Mouse (Mus musculus) kidney, postnatal 0 days (tissue): ENCODE data around the gene Tln2. TPM values are rescaled to one million over a fixed set of nuclear protein-coding genes. Genes with fewer than 3 reads are reported as not detected.

Experiments
- ATAC-seq: fragments of 200-750 bp; cut with Nextera tagmentation; replicated peaks from 2 replicates; pipeline ENCODE4 v1.8.0; 2017; ENCODE audit warnings: low read depth, moderate number of reproducible peaks, moderate TSS enrichment, moderate library complexity; ENCODE audit not compliant: low FRiP score
- DNase-seq: peaks from one replicate; pipeline ENCODE4 v3.0.0-alpha.2; 2016; ENCODE audit warnings: low spot score
- H3K27ac ChIP-seq: fragments of 300-500 bp; sonication (generic); 2 replicates; pipeline ENCODE4 v1.5.1; 2014; ENCODE audit warnings: mild to moderate bottlenecking
- H3K27me3 ChIP-seq: fragments of 300-500 bp; sonication (generic); 2 replicates; pipeline ENCODE4 v1.6.1; 2014; ENCODE audit warnings: low read length, mixed read lengths; ENCODE audit not compliant: insufficient read depth
- H3K36me3 ChIP-seq: fragments of 300-500 bp; sonication (generic); 2 replicates; pipeline ENCODE4 v1.6.1; 2014; ENCODE audit warnings: low read length, mixed read lengths; ENCODE audit not compliant: insufficient read depth
- H3K4me1 ChIP-seq: fragments of 300-500 bp; sonication (generic); replicated peaks from 2 replicates; pipeline ENCODE4 v1.6.1; 2014; ENCODE audit warnings: antibody characterized with exemption, low read length, mixed read lengths; ENCODE audit not compliant: insufficient read depth
- H3K4me2 ChIP-seq: fragments of 300-500 bp; sonication (generic); 2 replicates; pipeline ENCODE4 v1.6.1; 2014; ENCODE audit warnings: mild to moderate bottlenecking, low read length, moderate library complexity, mixed read lengths
- H3K4me3 ChIP-seq: fragments of 300-500 bp; sonication (generic); replicated peaks from 2 replicates; pipeline ENCODE4 v1.5.1; 2014; ENCODE audit warnings: low read depth, low read length
- H3K9ac ChIP-seq: fragments of 300-500 bp; sonication (generic); 2 replicates; pipeline ENCODE4 v1.6.1; 2014; ENCODE audit warnings: low read depth, low read length
- H3K9me3 ChIP-seq: fragments of 300-500 bp; sonication (generic); replicated peaks from 2 replicates; pipeline ENCODE4 v1.6.1; 2016; ENCODE audit warnings: low read length, inconsistent platforms, mixed read lengths
- CTCF ChIP-seq: IDR thresholded peaks from 2 replicates; pipeline ENCODE4 v1.5.1; 2016; ENCODE audit warnings: antibody characterized with exemption, low read depth, mild to moderate bottlenecking, moderate library complexity
- WGBS: fragments of 180-500 bp; shearing (Covaris S2); extraction: QIAGEN DNeasy Blood & Tissue Kit; methylation state at CpG from one replicate; pipeline ENCODE4 v1.1.7; 2014; 5-methylcytosine and 5-hydroxymethylcytosine counted together
- microRNA counts: library from miRNA; unstranded; fragments of <30 nt; microRNA quantifications from one replicate; lab custom pipeline; 2015
- microRNA-seq: library from miRNA; unstranded; fragments of <30 nt; microRNA quantifications from one replicate; pipeline ENCODE4, GENCODE M21; 2016
- polyA plus RNA-seq: library from polyadenylated mRNA; unstranded; fragments of >200 nt; fragmentation: Nextera tagmentation; extraction: Ambion mirVana; gene quantifications from 2 replicates; pipeline ENCODE4 v1.2.1, GENCODE M21; 2015

Gene Tln2
- polyA plus RNA-seq, 1 experiment from 2014 or later, result 24.8 TPM

GRCm38 (mm10) chr9:67170759-67171158 lies 388.7 kb downstream of the Tln2 start:
- DNase-seq, result peak; percentile 34
- Histone ChIP-seq H3K4me3 (no peak overlapping the region), H3K36me3 (no peaks in the 10 kb centered on the region), H3K27ac (no peak overlapping the region), H3K9ac (no peak overlapping the region), H3K4me1 (no peaks in the 10 kb centered on the region), H3K9me3 (no peaks in the 10 kb centered on the region; the same call in 1 of the 2 replicates), H3K27me3 (no peaks in the 10 kb centered on the region), H3K4me2 (no peak overlapping the region)
- no peak for ATAC-seq
- 65% methylated on average over 8 of the region's 8 CpGs for WGBS
- no peak for TF ChIP-seq CTCF

GRCm38 (mm10) chr9:67170047-67170446 lies 389.5 kb downstream of the Tln2 start:
- H3K27ac ChIP-seq, result no peak overlapping the region
- DNase-seq (no peak), ATAC-seq (no peak)
- H3K4me2 ChIP-seq, result no peak overlapping the region
- no peak for TF ChIP-seq CTCF
- no peak overlapping the region for H3K9ac ChIP-seq
- H3K27me3 ChIP-seq, result no peaks in the 10 kb centered on the region
- no peaks in the 10 kb centered on the region for H3K36me3 ChIP-seq
- no peaks in the 10 kb centered on the region; the same call in 1 of the 2 replicates for H3K9me3 ChIP-seq
- WGBS, result 89% methylated on average over 3 of the region's 3 CpGs
- no peaks in the 10 kb centered on the region for H3K4me1 ChIP-seq
- no peak overlapping the region for H3K4me3 ChIP-seq

MicroRNAs encoded within 50 kb of the gene (microRNA counts, 519-probe panel; counts per million panel counts)
- 330 counts per million, percentile 68 among the panel's probes with 10 or more counts for microRNA mmu-miR-190 (lab: Ali Mortazavi, UCI)

Small RNA genes within 50 kb of the gene (microRNA-seq; reads per million reads assigned to microRNA genes)
- gene Mir190a, result 101 reads per million, percentile 51 among the genes with 10 or more reads in this experiment

Other genes starting within 250 kb of the Tln2 start
- gene C2cd4b, start 199.7 kb upstream of the Tln2 start, polyA plus RNA-seq, result 0.32 and 0.54 TPM in 2 replicates